Comparison of ENCODE assay signal across 8 mouse cellular contexts in the genomic region with DNA sequence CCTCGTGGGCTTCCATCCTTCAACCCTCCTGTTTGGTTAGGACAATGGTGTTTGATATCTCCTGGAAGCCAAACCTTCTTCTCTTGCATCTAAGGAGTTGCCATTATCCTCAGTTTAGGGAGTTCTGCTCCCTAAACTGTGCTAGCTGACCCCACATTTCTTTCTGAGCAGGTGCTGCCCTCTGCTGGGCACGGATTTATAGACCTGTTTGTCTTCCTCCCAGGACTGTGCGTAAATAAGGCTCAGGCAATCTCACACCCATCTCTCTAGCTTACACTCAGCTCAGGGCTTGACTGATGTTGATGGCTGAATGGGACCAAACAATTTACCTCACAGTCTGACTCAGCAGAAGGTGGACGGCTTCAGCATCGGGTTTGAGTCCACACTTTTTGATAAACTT. TPM values are rescaled to one million over a fixed set of nuclear protein-coding genes. Genes with fewer than 3 reads are reported as not detected.
DNase-seq lines count a peak whose midpoint lies in the region; ATAC-seq and TF ChIP-seq lines count a peak whose summit lies in the region.

No protein-coding gene starts in this region.

- no peaks in the 10 kb centered on the region for H3K36me3 ChIP-seq in stomach, postnatal 0 days (ENCODE audit: control insufficient read depth, insufficient read depth, low read length)

- peak; percentile 61; the same call in 1 of the 2 replicates for ATAC-seq in stomach, postnatal 0 days (ENCODE audit: low FRiP score, low TSS enrichment)

- TF ChIP-seq CTCF in gastrocnemius, adult 2 months (IDR thresholded peaks at IDR 0.05), result peak; percentile 63
- peak; percentile 67; the same call in 1 of the 2 replicates for TF ChIP-seq CTCF in brain, embryonic 14.5 days (IDR thresholded peaks at IDR 0.05; ENCODE audit: borderline replicate concordance, extremely low read depth, insufficient read depth, insufficient read length)
- TF ChIP-seq CTCF in stomach, postnatal 0 days (IDR thresholded peaks at IDR 0.05; ENCODE audit: low read depth), result peak; percentile 84

- intact Hi-C loops in gastrocnemius, adult 2 months (cut with DNase I), result loop anchor here (2.0 kb wide), 1 partner anchor 30 kb away; no protein-coding TSS in a partner anchor

- DNase-seq in gastrocnemius, adult 2 months, result peak; percentile 50
- no peak for DNase-seq in gastrocnemius, postnatal 25 days
- DNase-seq in CD8-positive naive resting alpha-beta T cell, adult 2 months (ENCODE audit: low read depth in 2 of 2, low spot score in 2 of 2), result peak; percentile 24 to 49
- peak; percentile 62 for DNase-seq in brain, embryonic 14.5 days (ENCODE audit: low read depth)
- DNase-seq in forelimb bud, embryonic 11.5 days (ENCODE audit: low read depth, low spot score), result peak; percentile 58
- DNase-seq in layer of hippocampus, adult 9-10 months (ENCODE audit: low spot score), result peak; percentile 67
- DNase-seq in lung, postnatal 4 days, result peak; percentile 48 to 70
- peak; percentile 72 for DNase-seq in stomach, postnatal 0 days (ENCODE audit: low spot score)

- 32% methylated on average over 5 of the region's 5 CpGs for WGBS in stomach, postnatal 0 days

- H3K4me2 ChIP-seq in stomach, postnatal 0 days (replicated peaks; ENCODE audit: low read depth), result no peak overlapping the region

- H3K27me3 ChIP-seq in stomach, postnatal 0 days (ENCODE audit: control insufficient read depth, insufficient read depth, low read length), result no peaks in the 10 kb centered on the region

- H3K4me3 ChIP-seq in gastrocnemius, adult 2 months, result no peak overlapping the region
- H3K4me3 ChIP-seq in stomach, postnatal 0 days (ENCODE audit: low read depth, low read length), result no peak overlapping the region

- TF ChIP-seq EP300 in stomach, postnatal 0 days (optimal IDR thresholded peaks at IDR 0.05), result no peak

- H3K27ac ChIP-seq in gastrocnemius, adult 2 months, result no peak overlapping the region
- no peak overlapping the region for H3K27ac ChIP-seq in stomach, postnatal 0 days (replicated peaks)

- no peak overlapping the region for H3K9ac ChIP-seq in stomach, postnatal 0 days (ENCODE audit: low read length)

- H3K9me3 ChIP-seq in stomach, postnatal 0 days (ENCODE audit: control insufficient read depth, low read length), result no peaks in the 10 kb centered on the region

- TF ChIP-seq POLR2A in brain, embryonic 14.5 days (IDR thresholded peaks at IDR 0.05; ENCODE audit: borderline replicate concordance, extremely low read depth, insufficient read depth, insufficient read length, poor library complexity, severe bottlenecking), result no peak

- no peaks in the 10 kb centered on the region for H3K4me1 ChIP-seq in stomach, postnatal 0 days (replicated peaks; ENCODE audit: control insufficient read depth, insufficient read depth)

RNA-seq across cellular contexts. Expression of gene Mobp, which starts 21.8 kb away (rescaled TPM):
- total RNA-seq in gastrocnemius, adult 2 months (2021), result not detected
- total RNA-seq in gastrocnemius, postnatal 25 days (2021), result not detected
- 0.08 and 0.35 TPM in 2 replicates for polyA plus RNA-seq in brain, embryonic 14.5 days (2012; rRNA removed)
- 0.32 and 0.51 TPM in 2 replicates for polyA plus RNA-seq in stomach, postnatal 0 days (2015; fragmentation: Nextera tagmentation; extraction: Ambion mirVana)

RNA-seq across cellular contexts. Expression of gene Rpsa, which starts 43.8 kb away (rescaled TPM):
- total RNA-seq in gastrocnemius, adult 2 months (2021), result 100 to 1,000 TPM; 395 to 503 TPM
- total RNA-seq in gastrocnemius, postnatal 25 days (2021), result 100 to 1,000 TPM; 388 to 402 TPM
- 1,952 and 2,264 TPM in 2 replicates for polyA plus RNA-seq in brain, embryonic 14.5 days (2012; rRNA removed)
- polyA plus RNA-seq in stomach, postnatal 0 days (2015; fragmentation: Nextera tagmentation; extraction: Ambion mirVana), result 941 and 957 TPM in 2 replicates
